Comparison of ENCODE assay signal across 27 mouse cellular contexts in genomic region chr1:74519875-74520274, GRCm38 (mm10). TPM values are rescaled to one million over a fixed set of nuclear protein-coding genes. Genes with fewer than 3 reads are reported as not detected.
"Had no signal": no experiment of that assay in that cellular context is flagged by ENCODE, and none has a peak within 500 bp of the region (broad histone marks: within the 10 kb centered on the region; RNA-seq: fewer than 3 reads in every experiment).

No protein-coding gene starts in this region.

- ATAC-seq: forebrain, embryonic 13.5 days; forebrain, embryonic 14.5 days; forebrain, embryonic 15.5 days; forebrain, embryonic 16.5 days; forebrain, postnatal 0 days had no signal

- H3K4me1 ChIP-seq: embryonic facial prominence, embryonic 10.5 days; embryonic facial prominence, embryonic 12.5 days; embryonic facial prominence, embryonic 13.5 days; embryonic facial prominence, embryonic 15.5 days; forebrain, embryonic 10.5 days; forebrain, embryonic 12.5 days; forebrain, embryonic 13.5 days; forebrain, embryonic 15.5 days had no signal

- DNase-seq: cerebellum, adult 9-10 months; cerebellum, adult 9-11 months; cerebellum, postnatal 10 days; cerebellum, postnatal 14 days; cerebellum, postnatal 25 days; cerebellum, postnatal 36 days; embryo, embryonic 11 days; forebrain, postnatal 0 days; gastrocnemius, adult 2 months; gastrocnemius, postnatal 10 days; gastrocnemius, postnatal 14 days; gastrocnemius, postnatal 25 days; gastrocnemius, postnatal 36 days; heart, adult 11 months; heart, adult 18-20 months; heart, adult 2 months had no signal

- H3K27ac ChIP-seq: embryonic facial prominence, embryonic 10.5 days; embryonic facial prominence, embryonic 12.5 days; embryonic facial prominence, embryonic 13.5 days; embryonic facial prominence, embryonic 15.5 days; forebrain, embryonic 10.5 days; forebrain, embryonic 12.5 days; forebrain, embryonic 13.5 days; forebrain, embryonic 15.5 days; gastrocnemius, adult 2 months; heart, adult 2 months had no signal

- H3K27me3 ChIP-seq: embryonic facial prominence, embryonic 12.5 days; embryonic facial prominence, embryonic 13.5 days; embryonic facial prominence, embryonic 15.5 days; forebrain, embryonic 12.5 days; forebrain, embryonic 13.5 days; forebrain, embryonic 15.5 days had no signal

- H3K9ac ChIP-seq: embryonic facial prominence, embryonic 12.5 days; embryonic facial prominence, embryonic 13.5 days; embryonic facial prominence, embryonic 15.5 days; forebrain, embryonic 12.5 days; forebrain, embryonic 13.5 days; forebrain, embryonic 15.5 days; forebrain, postnatal 0 days had no signal

- H3K9me3 ChIP-seq: embryonic facial prominence, embryonic 10.5 days; embryonic facial prominence, embryonic 12.5 days; embryonic facial prominence, embryonic 13.5 days; embryonic facial prominence, embryonic 15.5 days; forebrain, embryonic 10.5 days; forebrain, embryonic 12.5 days; forebrain, embryonic 13.5 days; forebrain, embryonic 15.5 days had no signal

- H3K4me3 ChIP-seq: embryonic facial prominence, embryonic 10.5 days; embryonic facial prominence, embryonic 12.5 days; embryonic facial prominence, embryonic 13.5 days; embryonic facial prominence, embryonic 15.5 days; erythroblast, embryonic 14.5 days; forebrain, embryonic 10.5 days; forebrain, embryonic 12.5 days; forebrain, embryonic 13.5 days; forebrain, embryonic 15.5 days; gastrocnemius, adult 2 months; heart, adult 2 months had no signal

RNA-seq across cellular contexts. Expression of gene Plcd4, which starts 22.8 kb away (rescaled TPM):
- total RNA-seq: heart, adult 2 months had no signal
- polyA plus RNA-seq: erythroblast, embryonic 14.5 days had no signal
